Mouse (Mus musculus) cerebellum, postnatal 36 days (tissue): ENCODE results near the gene Rac2.

ENCODE experiments used
- DNase-seq, 2 experiments: peaks; one replicate each; pipeline ENCODE4 v3.0.0; 2021 to 2022; ENCODE audit warnings: mixed read lengths in 2 of 2

The Rac2 gene

DNA sequence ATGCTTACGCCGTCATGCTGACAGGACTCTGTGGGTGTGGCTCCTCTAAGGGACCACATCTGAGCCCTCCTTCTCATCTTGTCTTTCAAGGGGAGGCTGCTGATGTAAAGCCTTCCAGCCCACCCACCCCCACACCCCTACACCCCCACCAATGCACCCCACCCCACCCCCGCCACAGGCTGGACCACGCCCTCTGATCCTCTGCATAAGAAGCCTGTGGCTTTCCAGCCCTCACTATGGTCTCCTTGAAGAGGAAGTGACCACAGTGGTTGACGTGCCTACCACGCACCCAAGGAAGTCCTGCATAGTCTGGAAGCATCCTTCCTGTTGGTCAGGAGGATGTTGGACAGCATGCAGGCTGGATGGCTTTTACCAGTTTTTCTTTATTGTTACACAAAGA is 56.8 kb downstream of the Rac2 start:
- no peak for DNase-seq

DNA sequence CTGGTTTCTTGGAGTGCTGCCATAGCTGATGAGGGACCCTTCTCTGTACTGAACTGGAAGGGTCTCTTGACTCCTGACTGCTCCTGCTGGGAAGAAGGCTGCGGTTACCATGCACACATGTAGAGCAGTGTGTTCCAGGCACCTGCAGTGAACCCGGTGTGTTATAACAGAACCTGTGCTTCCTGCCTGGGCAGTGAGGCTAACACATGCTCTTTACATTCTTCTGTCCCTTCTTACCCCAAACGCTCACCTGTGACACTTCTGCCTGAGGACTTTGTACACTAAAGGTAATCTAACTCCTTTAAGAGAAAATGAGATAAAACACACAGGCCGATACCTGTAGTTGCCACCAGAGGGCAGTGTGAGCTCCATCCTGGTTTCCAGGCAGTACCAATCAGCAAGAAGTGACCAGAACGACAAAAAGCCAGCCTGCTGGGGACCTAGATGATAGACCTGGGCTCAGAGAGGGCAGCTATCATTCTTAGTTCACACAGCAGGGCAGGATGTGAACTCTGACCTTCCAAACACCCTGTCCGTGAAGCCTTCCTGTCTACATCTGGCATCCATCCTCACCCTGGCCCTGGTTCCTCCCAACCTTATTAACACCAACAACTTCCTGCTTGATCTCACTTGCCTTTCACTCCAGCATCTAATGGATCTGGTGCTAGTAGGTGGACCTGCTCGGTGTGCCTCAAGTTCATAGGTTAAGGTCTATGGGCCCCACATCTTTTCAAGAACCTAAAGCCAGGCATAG is 58.0 kb downstream of the Rac2 start:
- peak; percentile 82 to 88 for DNase-seq

GRCm38 (mm10) chr15:78513019-78513418 is 59.6 kb downstream of the Rac2 start:
- no peak for DNase-seq

DNA sequence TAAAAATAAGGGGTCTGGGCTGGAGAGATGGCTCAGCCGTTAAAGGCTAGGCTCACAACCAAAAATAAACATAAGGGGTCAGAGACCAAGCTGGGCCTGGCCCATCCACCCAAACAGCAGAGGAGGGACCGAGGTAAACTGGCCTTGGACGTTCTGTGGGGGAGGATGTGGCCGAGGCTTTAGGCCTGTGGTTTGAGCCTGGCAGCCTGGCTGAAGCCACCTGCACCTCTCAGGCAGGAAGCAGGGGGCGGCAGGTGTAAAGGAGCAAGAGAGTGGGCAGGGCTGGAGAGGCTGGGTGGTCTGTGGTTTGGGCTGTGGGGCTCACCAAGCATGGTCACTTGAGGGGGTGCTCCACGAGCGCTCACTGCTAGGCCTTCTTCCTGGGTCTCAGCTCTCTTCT is 60.6 kb downstream of the Rac2 start:
- no peak for DNase-seq

GRCm38 (mm10) chr15:78510736-78511135 is 61.8 kb downstream of the Rac2 start:
- DNase-seq: no peak

- DNase-seq: no peak
Measured at GRCm38 (mm10) chr15:78510121-78510576, 62.4 kb downstream of the Rac2 start.

DNA sequence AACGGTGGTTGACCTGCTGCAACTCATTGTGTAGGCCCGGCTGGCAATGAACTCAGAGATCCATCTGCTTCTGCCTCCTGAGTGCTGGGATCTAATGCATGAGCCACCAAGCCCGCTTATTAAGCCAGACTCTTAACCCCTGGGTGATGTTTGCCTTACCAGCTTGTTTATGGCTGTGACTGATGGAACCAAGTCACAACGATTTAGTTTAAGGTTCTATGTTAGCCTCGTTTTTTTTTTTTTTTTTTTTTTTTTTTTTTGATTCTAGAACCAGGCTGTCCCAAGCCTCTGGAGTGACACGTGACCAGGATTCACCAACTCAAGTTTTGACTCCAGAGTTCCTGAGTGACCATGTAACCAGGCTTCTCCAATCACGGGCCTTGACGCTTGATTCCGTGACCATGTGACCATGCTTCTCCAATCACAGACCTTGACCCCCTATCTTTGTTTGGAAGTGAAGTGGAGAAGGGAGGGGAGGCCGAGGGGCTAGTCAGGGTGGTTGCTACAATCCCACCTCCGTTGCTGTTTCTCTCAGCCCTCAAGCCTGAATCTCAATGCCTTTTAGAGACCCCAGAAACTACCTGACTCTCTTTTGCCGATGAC is 63.2 kb downstream of the Rac2 start:
- no peak for DNase-seq
